Mouse (Mus musculus) left cerebral cortex, adult 18-20 months (tissue): ENCODE measurements around the gene Synpo2l. TPM values are rescaled to one million over a fixed set of nuclear protein-coding genes. Genes with fewer than 3 reads are reported as not detected.
A peak's percentile ranks its signal among the peaks of the same experiment; 100 is the strongest.
"Not testable (repeated sequence)": the region's sequence is repeated elsewhere in the genome, so short reads cannot be mapped to it uniquely, and the experiment has no call there.

ENCODE experiments used
- DNase-seq, 2 experiments: peaks; one replicate each; pipeline ENCODE4 v3.0.0; 2021 to 2022; ENCODE audit warnings: low spot score in 2 of 2, mixed read lengths in 1 of 2
- total RNA-seq, 2 experiments: library from RNA; stranded (reverse); gene quantifications; 2 replicates each; pipeline ENCODE4 v1.2.3; 2021

Synpo2l gene
- total RNA-seq, 2 experiments from 2014 or later, result 0.21 to 0.28 TPM

DNA sequence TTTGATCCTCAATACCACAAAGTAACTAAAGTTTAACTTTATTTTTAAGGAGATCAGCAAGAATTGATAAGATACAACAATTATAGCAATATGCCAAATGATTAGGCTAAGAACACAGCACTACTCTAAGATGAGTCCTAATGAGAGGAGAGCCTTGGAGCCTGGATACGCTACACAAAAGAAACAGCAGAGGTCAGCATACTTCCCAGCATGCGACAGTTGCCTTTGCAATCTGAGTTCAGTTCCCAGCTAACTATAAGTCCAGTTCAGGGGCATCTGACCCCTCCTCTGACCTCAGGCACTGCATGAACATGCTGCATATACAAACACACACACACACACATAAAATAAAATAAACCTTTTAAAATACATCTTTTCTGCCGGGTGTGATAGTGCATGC is 22.6 kb downstream of the Synpo2l start:
- no peak for DNase-seq

GRCm38 (mm10) chr14:20641438-20641875 is 26.7 kb downstream of the Synpo2l start:
- DNase-seq, result no peak

DNA sequence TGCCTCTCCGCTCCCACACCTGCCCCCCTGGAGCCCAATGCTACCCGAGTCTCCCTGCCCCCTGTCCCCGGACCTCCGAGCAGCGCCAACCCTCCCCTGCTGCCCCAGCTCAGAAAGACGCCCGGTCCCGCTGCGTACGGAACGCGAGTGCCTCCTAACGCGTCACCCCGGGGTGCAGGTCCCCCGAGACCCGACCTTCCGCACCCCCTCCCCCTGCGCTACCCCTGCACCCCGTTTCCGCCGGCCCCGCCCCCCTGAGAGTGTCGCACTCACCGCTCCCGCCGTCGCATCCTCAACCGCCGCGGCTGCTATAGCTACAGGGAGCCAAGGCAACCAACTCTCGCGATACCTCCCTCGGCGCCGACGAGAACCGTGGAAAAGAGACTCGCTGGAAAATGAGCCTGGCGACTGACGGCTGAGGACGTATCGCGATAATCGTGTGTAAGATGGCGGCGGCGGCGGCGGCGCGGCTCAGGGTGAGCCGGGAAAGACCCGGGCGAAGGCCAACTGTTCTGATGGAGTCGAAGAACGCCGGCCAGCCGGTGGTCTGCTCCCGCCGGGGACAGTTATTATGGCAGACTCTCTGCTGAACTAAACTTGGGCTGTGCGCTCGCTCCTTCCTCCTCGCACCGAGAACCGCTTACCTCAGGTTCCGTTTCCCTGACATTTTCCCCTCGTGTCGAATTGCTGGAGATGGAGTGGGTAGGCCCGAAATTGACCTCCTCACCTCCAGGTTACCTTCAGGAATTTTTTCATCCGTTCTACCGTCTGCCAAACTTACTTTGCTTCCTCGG is 27.3 kb downstream of the Synpo2l start, which contains the start of gene Usp54:
Gene Usp54, minus strand, starts transcription at position 420 of the 794 bp plus-strand sequence.
- peak; percentile 97 for DNase-seq

DNA sequence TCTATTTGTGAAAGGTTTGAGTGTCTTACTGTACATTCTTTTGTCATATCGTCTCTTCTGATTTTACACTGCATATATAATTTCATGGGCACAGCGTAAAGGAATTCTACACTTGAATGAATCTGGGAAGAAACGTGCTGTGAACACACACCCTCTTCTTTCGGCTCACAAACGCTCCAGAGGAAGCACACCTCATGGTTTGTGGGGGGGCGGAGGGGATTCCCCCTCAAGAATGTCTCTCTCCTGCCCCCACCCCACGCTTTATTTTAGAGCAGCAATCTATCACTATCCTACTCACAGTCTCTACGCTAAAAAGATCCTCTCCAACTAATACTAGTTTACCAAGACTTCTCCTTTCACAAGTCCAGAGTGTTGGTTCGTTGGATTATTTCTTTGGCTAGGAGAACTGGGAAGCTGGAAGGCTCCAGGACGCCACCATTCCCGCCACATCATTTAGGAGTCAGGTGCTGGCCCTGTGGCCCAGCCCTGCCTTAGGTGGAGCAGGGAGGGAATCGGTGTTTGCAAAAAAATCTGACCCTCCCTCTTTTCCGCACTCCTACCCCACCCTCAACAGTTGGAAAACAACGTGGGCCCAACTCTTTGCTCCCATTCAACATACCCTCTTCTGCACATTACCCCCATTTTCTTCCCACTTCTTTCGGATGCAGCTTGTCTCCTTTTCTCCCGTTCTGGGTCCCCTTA is 28.1 kb downstream of the Synpo2l start:
- DNase-seq, result no peak

DNA sequence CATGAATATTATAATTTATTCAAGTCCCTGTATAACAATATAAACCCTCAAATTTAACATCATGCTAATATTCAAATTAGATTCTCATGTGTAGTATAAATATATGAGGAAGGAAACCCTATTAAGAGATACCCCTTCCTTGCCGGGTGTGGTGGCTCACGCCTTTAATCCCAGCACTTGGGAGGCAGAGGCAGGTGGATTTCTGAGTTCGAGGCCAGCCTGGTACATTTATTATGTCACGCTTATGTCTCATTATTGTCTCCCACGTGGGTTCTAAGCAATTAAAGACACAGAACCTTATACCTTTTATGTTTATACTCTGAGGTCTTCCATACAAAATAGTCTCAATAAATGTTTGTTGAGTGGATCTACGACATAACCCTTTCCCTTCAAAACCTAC is 29.5 kb downstream of the Synpo2l start:
- DNase-seq, result no peak

DNA sequence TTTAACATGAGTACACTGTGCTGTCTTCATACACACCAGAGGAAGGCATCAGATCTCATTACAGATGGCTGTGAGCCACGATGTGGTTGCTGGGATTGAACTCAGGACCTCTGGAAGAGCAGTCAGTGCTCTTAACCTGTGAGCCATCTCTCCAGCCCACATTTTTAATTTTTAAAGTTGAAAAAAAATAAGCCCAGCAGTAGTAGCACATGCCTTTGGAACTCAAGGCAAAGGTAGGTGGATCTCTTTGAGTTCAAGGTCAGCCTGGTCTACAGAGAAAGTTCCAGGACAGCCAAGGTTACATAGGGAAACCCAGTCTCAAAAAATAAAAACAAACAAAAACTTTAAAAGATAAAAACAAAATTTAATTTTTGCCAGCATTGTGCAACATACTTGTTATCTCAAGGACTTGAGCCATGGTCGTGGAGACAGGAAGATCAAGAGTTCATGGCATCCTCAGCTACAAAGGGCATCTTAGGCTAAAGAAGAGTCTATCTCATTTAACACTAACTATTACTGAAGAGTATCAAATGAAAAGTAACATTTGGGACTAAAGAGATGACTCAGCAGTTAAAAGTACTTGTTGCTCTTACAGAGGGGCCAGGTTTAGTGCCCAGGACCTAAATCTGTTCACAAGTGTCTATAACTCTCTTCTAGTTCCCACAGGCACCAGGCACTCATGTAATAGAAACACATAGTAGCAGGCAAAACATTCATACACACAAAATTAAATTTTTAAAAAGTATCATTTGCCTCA is 30.2 kb downstream of the Synpo2l start:
- no peak for DNase-seq

DNA sequence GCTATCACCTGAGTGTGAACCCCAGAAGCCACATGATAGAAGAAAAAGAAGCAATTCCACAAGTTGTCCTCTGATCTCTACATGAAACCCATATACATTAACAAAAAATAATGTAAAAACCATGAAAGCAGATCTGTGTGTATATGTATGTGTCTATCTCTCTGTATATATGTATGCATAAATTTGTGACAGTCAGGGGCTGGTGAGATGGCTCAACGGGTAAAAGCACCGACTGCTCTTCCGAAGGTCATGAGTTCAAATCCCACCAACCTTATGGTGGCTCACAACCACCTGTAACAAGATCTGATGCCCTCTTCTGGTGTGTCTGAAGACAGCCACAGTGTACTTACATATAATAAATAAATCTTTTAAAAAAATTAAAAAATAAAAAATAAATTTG is 31.2 kb downstream of the Synpo2l start:
- DNase-seq, result not testable (repeated sequence)

GRCm38 (mm10) chr14:20635546-20635945 is 32.6 kb downstream of the Synpo2l start:
- no peak for DNase-seq

- no peak for DNase-seq
Measured at GRCm38 (mm10) chr14:20631253-20631652, 36.9 kb downstream of the Synpo2l start.

- no peak for DNase-seq
Measured at GRCm38 (mm10) chr14:20626971-20627370, 41.2 kb downstream of the Synpo2l start.

DNA sequence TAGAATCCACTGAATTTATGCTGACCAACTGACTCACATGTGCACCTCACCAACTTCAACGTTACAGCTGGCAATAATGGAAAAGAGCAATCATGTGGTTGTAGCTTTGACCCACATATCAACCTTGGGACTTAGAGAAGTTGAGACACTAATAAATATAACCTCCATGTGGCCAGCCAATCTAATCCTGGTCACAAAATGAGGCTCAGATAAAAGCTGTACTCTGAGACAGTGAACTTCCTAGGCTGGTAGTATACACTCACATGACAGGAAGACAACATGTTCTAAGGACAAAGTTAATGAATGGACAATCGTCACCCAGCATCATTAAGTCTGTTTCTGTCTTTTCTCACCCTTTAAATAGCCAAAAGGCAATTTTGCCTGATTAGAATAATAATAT is 41.7 kb downstream of the Synpo2l start:
- DNase-seq, result no peak

DNA sequence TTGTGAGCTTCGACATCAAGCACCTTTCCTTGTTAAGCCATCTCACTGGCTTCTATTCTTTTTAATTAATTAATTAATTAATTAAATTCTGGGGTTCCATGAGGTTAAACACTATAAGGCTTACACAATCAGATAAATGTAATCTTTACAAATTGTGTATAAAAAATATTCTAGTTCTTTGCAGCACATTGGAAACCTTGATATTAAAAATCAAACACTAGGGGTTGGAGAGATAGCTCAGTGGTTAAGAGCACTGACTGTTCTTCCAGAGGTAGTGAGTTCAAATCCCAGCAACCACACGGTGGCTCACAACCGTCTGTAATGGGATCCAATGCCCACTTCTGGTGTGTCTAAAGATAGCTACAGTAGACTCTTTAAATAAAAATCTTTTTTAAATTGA is 45.2 kb downstream of the Synpo2l start:
- DNase-seq, result no peak

DNA sequence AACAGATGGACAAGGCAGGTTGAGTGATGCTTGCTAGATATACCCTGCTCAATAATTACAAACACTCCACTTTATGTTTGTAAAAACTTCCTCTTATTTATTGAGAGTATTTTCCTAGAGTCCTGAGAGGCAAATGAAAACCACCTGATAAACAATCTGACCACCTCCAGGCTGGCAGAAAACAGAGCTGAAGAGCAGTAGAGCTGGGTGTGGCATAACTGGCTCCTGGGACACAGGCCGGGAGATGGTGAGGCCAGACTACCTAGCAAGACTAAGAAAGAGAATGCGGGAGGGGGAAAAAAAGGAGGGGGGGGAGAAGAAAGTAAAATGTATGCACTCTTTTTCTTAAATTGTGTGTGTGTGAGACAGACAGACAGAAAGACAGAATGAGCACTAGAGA is 45.7 kb downstream of the Synpo2l start:
- no peak for DNase-seq

GRCm38 (mm10) chr14:20621903-20622302 is 46.3 kb downstream of the Synpo2l start:
- DNase-seq, result no peak

- DNase-seq, result no peak
Measured at GRCm38 (mm10) chr14:20619131-20619530, 49.0 kb downstream of the Synpo2l start.

- DNase-seq, result no peak
Measured at GRCm38 (mm10) chr14:20618211-20618610, 49.9 kb downstream of the Synpo2l start.

- no peak for DNase-seq
Measured at GRCm38 (mm10) chr14:20616421-20616820, 51.7 kb downstream of the Synpo2l start.

- DNase-seq, result no peak
Measured at GRCm38 (mm10) chr14:20615075-20615474, 53.1 kb downstream of the Synpo2l start.

DNA sequence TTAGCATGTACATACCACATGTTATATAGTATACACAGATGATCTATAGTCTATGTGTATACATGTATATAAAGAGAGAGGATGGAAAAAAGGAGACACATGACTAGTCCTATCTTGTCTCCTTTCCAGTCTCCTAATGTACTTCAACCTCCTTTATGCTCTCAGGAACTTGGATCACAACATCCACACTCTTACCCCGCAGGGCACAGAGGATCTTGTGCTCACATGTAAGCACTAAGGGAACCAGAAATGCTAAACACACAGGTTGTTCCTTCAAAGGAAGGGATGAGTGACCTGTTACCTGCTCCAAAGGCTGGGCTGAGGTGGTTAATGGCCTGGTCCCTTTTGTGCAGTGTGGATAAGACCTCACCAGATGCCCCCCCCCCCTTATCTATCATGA is 55.3 kb downstream of the Synpo2l start:
- DNase-seq, result no peak

GRCm38 (mm10) chr14:20610146-20610545 is 58.0 kb downstream of the Synpo2l start:
- no peak for DNase-seq

- DNase-seq, result no peak
Measured at GRCm38 (mm10) chr14:20609519-20609918, 58.6 kb downstream of the Synpo2l start.
